Mouse (Mus musculus) lung, embryonic 14.5 days (tissue): ENCODE data around the gene Rgs6. TPM values are rescaled to one million over a fixed set of nuclear protein-coding genes. Genes with fewer than 3 reads are reported as not detected.

Experiments
- ATAC-seq: fragments of 200-750 bp; cut with Nextera tagmentation; 2 replicates; pipeline ENCODE4 v1.8.0; 2017; ENCODE audit warnings: mild to moderate bottlenecking, moderate TSS enrichment, moderate library complexity; ENCODE audit not compliant: insufficient read depth
- DNase-seq: peaks from one replicate; pipeline ENCODE4 v3.0.0-alpha.2; 2015
- H3K27ac ChIP-seq: fragments of 300-500 bp; sonication (generic); 2 replicates; pipeline ENCODE4 v1.5.1; 2014; ENCODE audit warnings: low read depth, mild to moderate bottlenecking, moderate library complexity
- H3K27me3 ChIP-seq: fragments of 300-500 bp; sonication (generic); 2 replicates; pipeline ENCODE4 v1.6.1; 2014; ENCODE audit warnings: low read length, control low read depth; ENCODE audit not compliant: insufficient read depth
- H3K36me3 ChIP-seq: fragments of 300-500 bp; sonication (generic); 2 replicates; pipeline ENCODE4 v1.6.1; 2014; ENCODE audit warnings: control low read depth; ENCODE audit not compliant: insufficient read depth
- H3K4me1 ChIP-seq: fragments of 300-500 bp; sonication (generic); 2 replicates; pipeline ENCODE4 v1.6.1; 2014; ENCODE audit warnings: antibody characterized with exemption, control low read depth; ENCODE audit not compliant: insufficient read depth
- H3K4me2 ChIP-seq: fragments of 300-500 bp; sonication (generic); 2 replicates; pipeline ENCODE4 v1.6.1; 2014; ENCODE audit warnings: mild to moderate bottlenecking
- H3K4me3 ChIP-seq: fragments of 300-500 bp; sonication (generic); 2 replicates; pipeline ENCODE4 v1.5.1; 2014; ENCODE audit warnings: low read depth, low read length
- H3K9ac ChIP-seq: fragments of 300-500 bp; sonication (generic); 2 replicates; pipeline ENCODE4 v1.6.1; 2014
- H3K9me3 ChIP-seq: fragments of 300-500 bp; sonication (generic); 2 replicates; pipeline ENCODE4 v1.6.1; 2016; ENCODE audit warnings: low read depth, low read length, control low read depth
- CTCF ChIP-seq: IDR thresholded peaks from 2 replicates; pipeline ENCODE4 v1.5.1; 2016; ENCODE audit warnings: antibody characterized with exemption, low read depth
- WGBS: fragments of 180-500 bp; shearing (Covaris S2); extraction: QIAGEN DNeasy Blood & Tissue Kit; methylation state at CpG from one replicate; pipeline ENCODE4 v1.1.7; 2014; 5-methylcytosine and 5-hydroxymethylcytosine counted together
- polyA plus RNA-seq: library from polyadenylated mRNA; unstranded; fragments of >200 nt; fragmentation: Nextera tagmentation; extraction: Ambion mirVana; gene quantifications from 2 replicates; pipeline ENCODE4 v1.2.1, GENCODE M21; 2014

Gene Rgs6
- polyA plus RNA-seq, 1 experiment from 2014 or later: 2.8 TPM

- Histone ChIP-seq H3K4me1 (no peaks in the 10 kb centered on the region; the same call in 1 of the 2 replicates), H3K9ac (no peak overlapping the region), H3K4me2 (no peak overlapping the region), H3K27me3 (no peaks in the 10 kb centered on the region), H3K36me3 (no peaks in the 10 kb centered on the region), H3K27ac (no peak overlapping the region), H3K4me3 (no peak overlapping the region), H3K9me3 (no peaks in the 10 kb centered on the region)
- TF ChIP-seq CTCF: no peak
- DNase-seq (no peak), ATAC-seq (no peak)
- WGBS: 16% methylated on average over 3 of the region's 3 CpGs
Observed at GRCm38 (mm10) chr12:82754501-82754900, 166.4 kb downstream of the Rgs6 start.

- no peak overlapping the region for H3K9ac ChIP-seq
- H3K27me3 ChIP-seq: no peaks in the 10 kb centered on the region
- peak; percentile 33 for DNase-seq
- no peak overlapping the region for H3K27ac ChIP-seq
- no peak for TF ChIP-seq CTCF
- no peak overlapping the region for H3K4me2 ChIP-seq
- no peaks in the 10 kb centered on the region for H3K9me3 ChIP-seq
- no peak for ATAC-seq
- H3K36me3 ChIP-seq: no peaks in the 10 kb centered on the region
- H3K4me1 ChIP-seq: no peaks in the 10 kb centered on the region; the same call in 1 of the 2 replicates
- 24% methylated on average over 6 of the region's 6 CpGs for WGBS
- H3K4me3 ChIP-seq: no peak overlapping the region
Observed at GRCm38 (mm10) chr12:82756756-82757155, 168.7 kb downstream of the Rgs6 start.

- Histone ChIP-seq H3K27ac (no peak overlapping the region), H3K27me3 (no peaks in the 10 kb centered on the region), H3K9me3 (no peaks in the 10 kb centered on the region), H3K4me1 (no peaks in the 10 kb centered on the region; the same call in 1 of the 2 replicates), H3K36me3 (no peaks in the 10 kb centered on the region), H3K9ac (no peak overlapping the region), H3K4me3 (no peak overlapping the region), H3K4me2 (no peak overlapping the region)
- DNase-seq: peak; percentile 6
- 43% methylated on average over 1 of the region's 1 CpGs for WGBS
- no peak for TF ChIP-seq CTCF
- no peak for ATAC-seq
Observed at GRCm38 (mm10) chr12:82757367-82757766, 169.3 kb downstream of the Rgs6 start.

GRCm38 (mm10) chr12:82762046-82762445 lies 174.0 kb downstream of the Rgs6 start:
- Histone ChIP-seq H3K9ac (no peak overlapping the region), H3K27me3 (no peaks in the 10 kb centered on the region), H3K4me2 (no peak overlapping the region), H3K9me3 (no peaks in the 10 kb centered on the region), H3K27ac (no peak overlapping the region), H3K4me1 (no peaks in the 10 kb centered on the region; the same call in 1 of the 2 replicates), H3K36me3 (no peaks in the 10 kb centered on the region), H3K4me3 (no peak overlapping the region)
- TF ChIP-seq CTCF: no peak
- ATAC-seq (no peak), DNase-seq (no peak)
- 83% methylated on average over 2 of the region's 2 CpGs for WGBS

- 81% methylated on average over 3 of the region's 3 CpGs for WGBS
- H3K9ac ChIP-seq: no peak overlapping the region
- no peak overlapping the region for H3K4me3 ChIP-seq
- no peak overlapping the region for H3K4me2 ChIP-seq
- no peak overlapping the region for H3K27ac ChIP-seq
- no peak for TF ChIP-seq CTCF
- H3K4me1 ChIP-seq: no peaks in the 10 kb centered on the region
- no peak for DNase-seq
- no peaks in the 10 kb centered on the region for H3K27me3 ChIP-seq
- H3K36me3 ChIP-seq: no peaks in the 10 kb centered on the region
- no peaks in the 10 kb centered on the region for H3K9me3 ChIP-seq
- ATAC-seq: no peak
Observed at GRCm38 (mm10) chr12:82768726-82769125, 180.6 kb downstream of the Rgs6 start.

GRCm38 (mm10) chr12:82772215-82772614 lies 184.1 kb downstream of the Rgs6 start:
- Histone ChIP-seq H3K4me3 (no peak overlapping the region), H3K36me3 (no peaks in the 10 kb centered on the region), H3K9me3 (no peaks in the 10 kb centered on the region), H3K4me2 (no peak overlapping the region), H3K9ac (no peak overlapping the region), H3K27ac (no peak overlapping the region), H3K27me3 (no peaks in the 10 kb centered on the region), H3K4me1 (no peaks in the 10 kb centered on the region)
- peak; percentile 55 for TF ChIP-seq CTCF
- ATAC-seq (no peak), DNase-seq (no peak)
- 96% methylated on average over 2 of the region's 2 CpGs for WGBS

- no peaks in the 10 kb centered on the region for H3K4me1 ChIP-seq
- TF ChIP-seq CTCF: no peak
Observed at GRCm38 (mm10) chr12:82774576-82774975, 186.5 kb downstream of the Rgs6 start.

GRCm38 (mm10) chr12:82776686-82777085 lies 188.6 kb downstream of the Rgs6 start:
- no peaks in the 10 kb centered on the region for H3K9me3 ChIP-seq
- H3K36me3 ChIP-seq: no peaks in the 10 kb centered on the region
- no peaks in the 10 kb centered on the region for H3K4me1 ChIP-seq
- no peak overlapping the region for H3K9ac ChIP-seq
- DNase-seq (no peak), ATAC-seq (no peak)
- no peak overlapping the region for H3K4me3 ChIP-seq
- 83% methylated on average over 4 of the region's 4 CpGs for WGBS
- H3K27ac ChIP-seq: no peak overlapping the region
- no peak for TF ChIP-seq CTCF
- no peaks in the 10 kb centered on the region for H3K27me3 ChIP-seq
- H3K4me2 ChIP-seq: no peak overlapping the region

More at GRCm38 (mm10) chr12:82774576-82774975, 186.5 kb downstream of the Rgs6 start:
- H3K9ac ChIP-seq: no peak overlapping the region
- no peak overlapping the region for H3K4me2 ChIP-seq
- WGBS: 88% methylated on average over 7 of the region's 7 CpGs
- no peaks in the 10 kb centered on the region for H3K27me3 ChIP-seq
- no peak overlapping the region for H3K4me3 ChIP-seq
- no peaks in the 10 kb centered on the region for H3K9me3 ChIP-seq
- no peak for ATAC-seq
- no peaks in the 10 kb centered on the region for H3K36me3 ChIP-seq
- H3K27ac ChIP-seq: no peak overlapping the region
- DNase-seq: no peak
